Mouse (Mus musculus) small intestine, adult 2 months (tissue): Measurements from ENCODE around the gene Uggt2. TPM values are rescaled to one million over a fixed set of nuclear protein-coding genes. Genes with fewer than 3 reads are reported as not detected.

Experiments
- H3K27ac ChIP-seq: fragments of 200-500 bp; 2 replicates; pipeline ENCODE4 v1.5.1; 2012; ENCODE audit warnings: low read depth, low read length, control low read depth, inconsistent platforms; ENCODE audit not compliant: insufficient read depth
- H3K27me3 ChIP-seq: fragments of 200-500 bp; 2 replicates; pipeline ENCODE4 v1.6.1; 2012; ENCODE audit warnings: mild to moderate bottlenecking, moderate library complexity, low read length, inconsistent platforms; ENCODE audit not compliant: control insufficient read depth, insufficient read depth
- H3K36me3 ChIP-seq: fragments of 200-500 bp; 2 replicates; pipeline ENCODE4 v1.6.1; 2012; ENCODE audit warnings: mild to moderate bottlenecking, low read length, control low read depth, inconsistent platforms; ENCODE audit not compliant: control insufficient read depth, insufficient read depth
- H3K4me1 ChIP-seq: fragments of 200-500 bp; 2 replicates; pipeline ENCODE4 v1.6.1; 2012; ENCODE audit warnings: low read length, inconsistent platforms, mixed read lengths; ENCODE audit not compliant: control insufficient read depth, insufficient read depth, insufficient read length
- H3K4me3 ChIP-seq: fragments of 200-500 bp; 2 replicates; pipeline ENCODE4 v1.5.1; 2012; ENCODE audit warnings: low read depth, mild to moderate bottlenecking, control low read depth, inconsistent platforms, low read length, moderate library complexity
- CTCF ChIP-seq: fragments of 200-500 bp; IDR thresholded peaks from 2 replicates; pipeline ENCODE4 v1.5.1; 2012; ENCODE audit warnings: low read depth, mild to moderate bottlenecking, control low read depth, inconsistent platforms, low read length, moderate library complexity, mixed read lengths; ENCODE audit not compliant: insufficient replicate concordance, insufficient read length; ENCODE audit errors: extremely low read depth
- POLR2A ChIP-seq: fragments of 200-500 bp; IDR thresholded peaks from 2 replicates; pipeline ENCODE4 v1.6.1; 2012; ENCODE audit warnings: low read depth, mild to moderate bottlenecking, control low read depth, inconsistent platforms, low read length, moderate library complexity
- WGBS: fragments of 180-500 bp; shearing (Covaris S2); methylation state at CpG from one replicate; pipeline ENCODE4 v1.1.7; 2018; 5-methylcytosine and 5-hydroxymethylcytosine counted together
- polyA plus RNA-seq: library from polyadenylated mRNA; depleted of rRNA; stranded (reverse); fragments of >200 nt; gene quantifications from 2 replicates; pipeline ENCODE4 v1.2.3, GENCODE M21; 2012; rRNA removed

Gene Uggt2
- polyA plus RNA-seq, 1 experiment: 0.33 TPM

GRCm38 (mm10) chr14:118936952-118937351 lies 162.3 kb downstream of the Uggt2 start:
- Histone ChIP-seq H3K27ac (peak overlapping the region; percentile 68), H3K36me3 (no peaks in the 10 kb centered on the region), H3K27me3 (no peaks in the 10 kb centered on the region), H3K4me1 (peaks cover 11% of the 10 kb centered on the region), H3K4me3 (peak overlapping the region; percentile 76)
- TF ChIP-seq CTCF: no peak
- no peak for TF ChIP-seq POLR2A
- 37% methylated on average over 4 of the region's 4 CpGs for WGBS

GRCm38 (mm10) chr14:118936236-118936635 lies 163.0 kb downstream of the Uggt2 start:
- Histone ChIP-seq H3K27me3 (no peaks in the 10 kb centered on the region), H3K27ac (no peak overlapping the region), H3K36me3 (no peaks in the 10 kb centered on the region), H3K4me3 (no peak overlapping the region), H3K4me1 (peaks cover 11% of the 10 kb centered on the region)
- TF ChIP-seq POLR2A (no peak), CTCF (no peak)
- WGBS: 30% methylated on average over 3 of the region's 3 CpGs

Other genes with a start within 250 kb of the Uggt2 start
- gene Dzip1, start 174.0 kb downstream of the Uggt2 start, polyA plus RNA-seq: 2.0 and 2.3 TPM in 2 replicates
- 6.5 and 9.8 TPM in 2 replicates for gene Dnajc3, start 161.5 kb downstream of the Uggt2 start, polyA plus RNA-seq
- gene Hs6st3, start 38.9 kb upstream of the Uggt2 start, polyA plus RNA-seq: 0.10 TPM in 1 of 2 replicates, not detected in the other